24 mouse cellular contexts compared by ENCODE assay signal in genomic region chr3:82524792-82525191, GRCm38 (mm10). TPM values are rescaled to one million over a fixed set of nuclear protein-coding genes. Genes with fewer than 3 reads are reported as not detected.
"Had no signal": no experiment of that assay in that cellular context is flagged by ENCODE, and none has a peak within 500 bp of the region (broad histone marks: within the 10 kb centered on the region; RNA-seq: fewer than 3 reads in every experiment).

No protein-coding gene starts in this region.

- DNase-seq: heart, postnatal 10 days; heart, postnatal 14 days; heart, postnatal 36 days; heart, postnatal 4 days; kidney, adult 11 months; kidney, adult 18-20 months; kidney, adult 2 months; kidney, adult 8-10 months; kidney, adult 9 months; kidney, postnatal 10 days; kidney, postnatal 14 days; kidney, postnatal 25 days; kidney, postnatal 36 days; kidney, postnatal 4 days; layer of hippocampus, adult 9-11 months; layer of hippocampus, postnatal 36 days had no signal

- ATAC-seq: hindbrain, embryonic 16.5 days; hindbrain, postnatal 0 days; inflammation-experienced regulatory T-cells, adult 6 months; intestine, embryonic 15.5 days; intestine, embryonic 16.5 days; intestine, postnatal 0 days had no signal

RNA-seq across cellular contexts. Expression of gene Npy2r, which starts 23.1 kb away (rescaled TPM):
- polyA plus RNA-seq: heart, embryonic 12.5 days; heart, postnatal 0 days; inflammation-experienced regulatory T-cells, adult 6 months had no signal
